Mouse (Mus musculus) hindbrain, embryonic 13.5 days (tissue): ENCODE measurements around the gene Rab3c. TPM values are rescaled to one million over a fixed set of nuclear protein-coding genes. Genes with fewer than 3 reads are reported as not detected.

Experiments used
- ATAC-seq: fragments of 200-750 bp; cut with Nextera tagmentation; 2 replicates; pipeline ENCODE4 v1.8.0; 2017; ENCODE audit warnings: moderate TSS enrichment; ENCODE audit not compliant: low FRiP score
- H3K27ac ChIP-seq: fragments of 300-500 bp; sonication (generic); 2 replicates; pipeline ENCODE4 v1.5.1; 2015; ENCODE audit warnings: inconsistent platforms, mild to moderate bottlenecking, moderate library complexity
- H3K27me3 ChIP-seq: fragments of 300-500 bp; sonication (generic); 2 replicates; pipeline ENCODE4 v1.6.1; 2015; ENCODE audit warnings: mild to moderate bottlenecking, inconsistent platforms
- H3K36me3 ChIP-seq: fragments of 300-500 bp; sonication (generic); 2 replicates; pipeline ENCODE4 v1.6.1; 2015; ENCODE audit warnings: mild to moderate bottlenecking, inconsistent platforms
- H3K4me1 ChIP-seq: fragments of 300-500 bp; sonication (generic); replicated peaks from 2 replicates; pipeline ENCODE4 v1.6.1; 2015; ENCODE audit warnings: inconsistent platforms
- H3K4me2 ChIP-seq: fragments of 300-500 bp; sonication (generic); 2 replicates; pipeline ENCODE4 v1.6.1; 2015; ENCODE audit warnings: inconsistent platforms, mild to moderate bottlenecking, moderate library complexity
- H3K4me3 ChIP-seq: fragments of 300-500 bp; sonication (generic); 2 replicates; pipeline ENCODE4 v1.5.1; 2015; ENCODE audit warnings: mild to moderate bottlenecking, inconsistent platforms
- H3K9ac ChIP-seq: fragments of 300-500 bp; sonication (generic); 2 replicates; pipeline ENCODE4 v1.6.1; 2015; ENCODE audit warnings: mild to moderate bottlenecking, inconsistent platforms
- H3K9me3 ChIP-seq: fragments of 300-500 bp; sonication (generic); 2 replicates; pipeline ENCODE4 v1.6.1; 2016; ENCODE audit warnings: inconsistent platforms
- WGBS: fragments of 180-500 bp; shearing (Covaris S2); methylation state at CpG from one replicate; pipeline ENCODE4 v1.1.7; 2015; 5-methylcytosine and 5-hydroxymethylcytosine counted together
- polyA plus RNA-seq: library from polyadenylated mRNA; unstranded; fragments of >200 nt; fragmentation: Nextera tagmentation; extraction: Ambion mirVana; gene quantifications from 2 replicates; pipeline ENCODE4 v1.2.1, GENCODE M21; 2015

Gene Rab3c
- polyA plus RNA-seq, 1 experiment from 2014 or later: 208 TPM

DNA sequence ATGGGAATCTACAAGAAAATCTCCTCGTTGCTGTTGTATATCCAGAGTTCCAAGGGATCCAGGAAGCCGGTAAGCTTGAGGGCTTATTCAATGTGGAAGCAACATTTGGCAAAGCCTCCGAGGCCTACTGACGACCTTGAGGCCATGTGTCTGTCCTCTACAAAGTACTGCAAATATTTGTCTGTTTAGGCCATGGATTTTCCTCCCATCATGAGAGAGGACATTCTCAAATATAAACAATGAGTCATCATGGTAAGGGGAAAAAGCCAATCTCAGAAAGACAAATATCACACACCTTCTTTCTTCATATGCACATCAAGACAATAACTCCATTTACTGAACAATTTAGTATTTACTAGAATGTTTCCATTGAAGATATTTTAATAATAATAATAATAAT lies 158.0 kb downstream of the Rab3c start:
- Histone ChIP-seq H3K4me2 (no peak overlapping the region), H3K9ac (no peak overlapping the region), H3K36me3 (no peaks in the 10 kb centered on the region), H3K4me3 (no peak overlapping the region), H3K27me3 (no peaks in the 10 kb centered on the region), H3K9me3 (no peaks in the 10 kb centered on the region), H3K4me1 (peaks cover 14% of the 10 kb centered on the region), H3K27ac (no peak overlapping the region)
- ATAC-seq: no peak
- 87% methylated on average over 4 of the region's 4 CpGs for WGBS

DNA sequence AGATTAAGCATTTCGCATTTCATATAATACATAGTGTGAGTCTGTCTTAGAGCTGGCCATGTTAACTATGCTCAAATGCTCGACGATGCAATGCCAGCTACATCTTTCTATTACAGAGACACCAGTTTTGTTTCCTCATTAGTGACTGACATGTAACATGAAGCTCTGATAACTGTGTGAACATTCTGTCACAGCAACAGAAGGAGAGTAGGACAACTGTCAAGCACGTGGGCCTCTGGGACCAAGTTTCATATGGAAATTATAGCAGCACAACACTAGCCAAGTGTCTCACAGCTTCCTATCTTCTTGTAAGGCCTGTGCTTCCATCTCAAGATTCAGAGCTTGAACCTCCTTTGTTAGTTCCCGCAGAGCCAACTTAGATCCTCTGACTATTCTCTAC lies 163.9 kb downstream of the Rab3c start:
- no peak overlapping the region for H3K4me3 ChIP-seq
- no peaks in the 10 kb centered on the region for H3K27me3 ChIP-seq
- H3K4me2 ChIP-seq: no peak overlapping the region
- WGBS: 81% methylated on average over 5 of the region's 5 CpGs
- H3K36me3 ChIP-seq: no peaks in the 10 kb centered on the region
- H3K9me3 ChIP-seq: no peaks in the 10 kb centered on the region
- no peak overlapping the region for H3K9ac ChIP-seq
- H3K27ac ChIP-seq: peak overlapping the region; percentile 52; the same call in 1 of the 2 replicates
- peaks cover 42% of the 10 kb centered on the region for H3K4me1 ChIP-seq
- no peak for ATAC-seq

DNA sequence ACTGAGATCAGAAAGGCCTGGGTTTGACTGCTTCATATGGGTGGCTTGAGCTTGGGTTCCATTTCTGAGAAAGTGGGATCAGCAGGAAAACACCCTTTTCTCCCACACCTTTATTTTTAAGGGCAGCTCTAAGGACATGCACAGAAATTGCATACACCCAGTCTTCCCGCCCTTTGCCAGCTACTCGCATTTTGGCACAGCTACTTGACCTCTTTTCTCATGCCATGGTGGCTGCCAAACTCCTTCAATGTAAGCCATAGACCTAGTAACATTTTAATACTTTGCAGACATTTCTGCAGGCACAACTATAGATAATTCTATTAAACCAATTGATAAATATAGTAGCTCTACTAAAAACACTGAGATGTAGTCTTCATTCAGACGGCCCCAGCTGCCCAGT lies 164.5 kb downstream of the Rab3c start:
- Histone ChIP-seq H3K27ac (peak overlapping the region; percentile 80), H3K9ac (no peak overlapping the region), H3K4me3 (no peak overlapping the region), H3K36me3 (no peaks in the 10 kb centered on the region), H3K27me3 (no peaks in the 10 kb centered on the region), H3K4me2 (no peak overlapping the region), H3K9me3 (no peaks in the 10 kb centered on the region), H3K4me1 (peaks cover 45% of the 10 kb centered on the region)
- WGBS: 68% methylated on average over 3 of the region's 3 CpGs
- no peak for ATAC-seq

DNA sequence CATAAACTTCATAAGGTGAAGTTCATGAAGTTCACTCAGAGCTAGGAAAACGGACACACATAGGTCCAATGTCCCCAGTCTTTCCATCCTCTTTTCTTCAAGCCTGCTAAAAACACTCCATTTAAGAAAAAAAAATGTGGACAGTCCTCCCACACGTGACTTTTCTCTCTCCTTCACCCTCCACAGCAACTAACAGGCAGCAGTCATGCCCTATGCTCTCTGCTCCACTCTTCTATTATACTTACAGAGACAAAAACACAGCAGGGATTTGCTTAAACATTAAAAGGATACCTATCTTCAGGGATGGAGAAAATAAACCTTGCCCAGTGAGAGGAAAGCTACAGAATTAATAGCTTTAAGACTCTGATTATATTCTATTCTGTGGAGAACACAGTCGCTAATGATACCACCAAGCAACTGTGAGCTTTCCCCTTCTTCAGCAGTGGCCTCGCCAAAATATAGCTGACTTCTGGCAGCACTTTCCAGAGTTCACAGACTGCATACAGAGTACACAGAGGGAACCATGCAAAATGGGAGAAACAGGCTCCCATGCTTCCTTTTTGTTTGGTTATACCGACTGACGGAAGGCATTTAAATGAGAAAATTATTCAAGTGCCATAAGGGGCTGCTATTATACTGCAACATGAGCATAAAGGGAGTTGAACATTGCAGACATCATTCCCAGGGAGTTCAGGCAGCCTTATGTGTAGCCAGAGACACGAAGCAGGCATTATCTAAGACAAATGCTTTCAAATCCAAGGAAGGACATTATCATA lies 165.7 kb downstream of the Rab3c start:
- H3K4me3 ChIP-seq: no peak overlapping the region
- H3K4me1 ChIP-seq: peaks cover 45% of the 10 kb centered on the region
- peak overlapping the region; percentile 80 for H3K27ac ChIP-seq
- peak; percentile 87 for ATAC-seq
- WGBS: 12% methylated on average over 7 of the region's 7 CpGs
- H3K27me3 ChIP-seq: no peaks in the 10 kb centered on the region
- H3K9me3 ChIP-seq: no peaks in the 10 kb centered on the region
- no peak overlapping the region for H3K4me2 ChIP-seq
- H3K36me3 ChIP-seq: no peaks in the 10 kb centered on the region
- no peak overlapping the region for H3K9ac ChIP-seq

DNA sequence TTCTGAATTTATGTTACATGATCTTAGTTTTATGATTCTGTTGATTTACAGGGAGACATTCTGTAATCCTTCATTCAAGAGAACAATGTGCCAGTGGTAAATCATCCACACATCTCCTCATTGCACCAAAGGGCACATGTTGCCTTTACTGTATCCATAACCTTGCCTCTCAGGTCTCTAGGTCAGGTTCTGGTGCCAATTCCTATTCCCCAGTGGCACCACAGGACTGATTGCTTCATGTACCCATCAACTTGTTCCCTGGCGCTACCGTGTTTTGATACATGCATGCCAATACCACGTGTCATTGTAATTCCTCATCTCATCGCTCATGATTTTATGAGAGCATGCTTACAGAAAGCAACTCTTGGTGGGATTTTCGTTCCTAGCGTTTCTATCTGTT lies 167.1 kb downstream of the Rab3c start:
- Histone ChIP-seq H3K4me2 (no peak overlapping the region), H3K9ac (no peak overlapping the region), H3K27ac (peak overlapping the region; percentile 80), H3K4me3 (no peak overlapping the region), H3K36me3 (no peaks in the 10 kb centered on the region), H3K4me1 (peaks cover 45% of the 10 kb centered on the region), H3K27me3 (no peaks in the 10 kb centered on the region), H3K9me3 (no peaks in the 10 kb centered on the region)
- 89% methylated on average over 6 of the region's 6 CpGs for WGBS
- ATAC-seq: no peak

DNA sequence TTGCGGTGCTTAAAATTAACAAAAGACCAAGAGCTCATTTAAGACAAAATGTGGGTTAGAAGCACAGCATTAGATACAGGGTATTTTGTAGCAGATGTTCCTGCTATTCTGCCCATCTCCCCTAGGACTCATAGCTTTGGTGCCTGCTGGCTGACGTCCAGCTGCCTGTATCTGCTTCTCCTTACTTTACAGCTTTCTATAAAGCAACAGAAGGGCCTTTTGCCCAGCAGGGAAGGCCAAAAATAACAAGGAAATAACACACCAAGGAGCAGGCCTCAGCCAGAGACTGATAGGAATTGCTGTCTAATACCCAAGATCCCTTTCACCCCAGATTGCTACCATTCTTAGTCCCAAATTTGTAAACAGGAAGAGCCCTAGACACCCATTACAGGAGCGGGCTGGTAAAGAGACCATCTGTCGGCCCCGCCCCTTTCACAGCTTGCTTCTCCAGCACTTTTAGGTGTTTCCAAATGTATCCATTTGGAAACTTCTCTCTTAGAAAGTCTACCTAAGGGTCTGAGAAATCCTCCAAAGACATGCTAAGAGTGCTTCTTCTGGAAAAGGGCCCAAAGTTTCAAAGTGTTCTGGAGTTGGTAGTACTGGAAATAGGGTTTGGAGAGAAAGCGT lies 183.3 kb downstream of the Rab3c start:
- Histone ChIP-seq H3K4me1 (peaks cover 43% of the 10 kb centered on the region), H3K27me3 (no peaks in the 10 kb centered on the region), H3K9me3 (no peaks in the 10 kb centered on the region), H3K4me3 (no peak overlapping the region), H3K9ac (no peak overlapping the region), H3K36me3 (no peaks in the 10 kb centered on the region), H3K27ac (peak overlapping the region; percentile 69), H3K4me2 (no peak overlapping the region)
- 72% methylated on average over 6 of the region's 6 CpGs for WGBS
- ATAC-seq: no peak

DNA sequence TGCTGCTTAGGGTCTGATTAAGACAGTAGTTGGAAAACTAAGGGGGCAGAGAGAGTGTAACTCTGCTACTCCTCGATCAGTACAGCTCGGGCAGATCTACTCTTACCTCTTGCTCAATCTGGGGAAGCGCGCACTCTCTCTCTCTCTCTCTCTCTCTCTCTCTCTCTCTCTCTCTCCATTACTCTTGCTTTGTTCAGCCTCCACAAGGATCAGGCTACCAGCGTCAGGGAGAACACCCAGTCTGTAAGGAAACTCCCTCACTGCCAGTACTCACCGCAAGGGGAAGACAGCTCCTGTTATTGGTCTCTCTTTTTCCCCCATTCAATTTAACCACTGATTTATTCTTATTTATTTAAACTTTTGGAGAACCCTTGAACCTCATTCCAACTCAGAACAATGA lies 185.8 kb downstream of the Rab3c start:
- Histone ChIP-seq H3K36me3 (no peaks in the 10 kb centered on the region), H3K9me3 (no peaks in the 10 kb centered on the region), H3K27ac (peak overlapping the region; percentile 89), H3K4me2 (peak overlapping the region; percentile 13; the same call in 1 of the 2 replicates), H3K27me3 (no peaks in the 10 kb centered on the region), H3K4me3 (no peak overlapping the region), H3K9ac (no peak overlapping the region), H3K4me1 (peaks cover 43% of the 10 kb centered on the region)
- WGBS: 53% methylated on average over 6 of the region's 6 CpGs
- ATAC-seq: peak; percentile 38

DNA sequence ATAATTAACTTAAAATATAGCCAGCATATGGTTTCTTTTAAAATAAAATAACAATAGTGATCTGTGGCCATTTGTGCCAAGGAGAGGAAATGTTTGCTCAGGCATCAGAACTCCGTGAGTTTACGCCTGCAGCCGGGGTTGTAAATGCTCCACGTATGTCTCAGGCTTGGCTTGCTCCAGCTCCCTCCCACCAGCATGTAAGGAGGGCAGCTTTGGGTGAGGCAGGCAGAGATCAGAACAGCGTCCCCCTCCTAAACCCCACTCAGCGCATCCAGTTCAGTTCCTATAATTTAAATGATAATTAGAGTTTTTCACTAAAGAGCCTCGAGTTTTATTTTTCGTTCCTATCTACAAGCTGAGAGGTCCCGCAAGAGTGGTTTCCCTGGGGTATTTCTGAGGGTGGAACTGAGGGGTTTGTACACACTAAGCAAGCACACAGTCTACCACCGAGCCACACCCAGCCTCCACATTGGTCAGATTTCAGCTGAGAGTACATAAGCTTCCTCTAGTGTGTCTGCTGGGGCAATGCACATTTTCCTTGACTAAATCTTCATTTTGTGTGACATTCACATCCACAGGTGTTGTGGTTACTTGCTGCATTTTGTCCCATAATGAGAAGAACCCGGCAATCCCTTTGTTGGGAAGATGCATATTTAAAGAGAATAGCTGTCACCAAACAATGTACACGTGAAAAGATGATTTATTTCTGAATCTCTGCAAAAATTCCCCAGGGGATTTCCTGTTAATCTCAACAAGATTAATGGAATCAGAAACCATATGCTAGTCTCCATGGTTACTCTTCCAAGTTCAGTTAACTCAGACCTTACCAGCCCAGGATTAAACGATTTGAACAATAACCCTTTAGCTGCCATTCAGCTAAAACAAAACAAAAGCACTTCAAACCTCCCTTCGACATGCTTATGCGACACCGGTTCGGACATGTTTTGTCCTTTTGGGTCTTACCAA lies 186.8 kb downstream of the Rab3c start:
- ATAC-seq: peak; percentile 75
- H3K27me3 ChIP-seq: no peaks in the 10 kb centered on the region
- no peak overlapping the region for H3K9ac ChIP-seq
- H3K9me3 ChIP-seq: no peaks in the 10 kb centered on the region
- 30% methylated on average over 17 of the region's 17 CpGs for WGBS
- H3K36me3 ChIP-seq: no peaks in the 10 kb centered on the region
- H3K4me1 ChIP-seq: peaks cover 38% of the 10 kb centered on the region
- peak overlapping the region; percentile 25 for H3K4me2 ChIP-seq
- H3K27ac ChIP-seq: peak overlapping the region; percentile 89
- no peak overlapping the region for H3K4me3 ChIP-seq

DNA sequence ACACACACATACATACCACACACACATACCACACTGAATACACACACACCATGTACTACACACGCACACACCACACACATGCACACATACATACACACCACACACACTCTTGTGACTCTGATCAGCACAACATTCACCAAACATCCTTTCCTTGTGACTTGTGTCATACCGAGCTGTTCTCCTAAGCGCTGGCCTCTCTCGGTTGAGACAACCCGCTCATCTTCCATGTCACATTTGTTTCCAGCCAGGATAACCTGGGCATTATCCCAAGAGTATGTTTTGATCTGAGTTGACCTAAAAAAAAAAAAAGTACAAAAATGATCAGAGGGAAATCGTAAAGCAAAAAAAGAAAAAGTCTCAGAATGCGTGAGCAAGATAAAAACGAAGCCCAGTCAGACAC lies 196.8 kb downstream of the Rab3c start:
- Histone ChIP-seq H3K4me2 (no peak overlapping the region), H3K27ac (no peak overlapping the region), H3K27me3 (no peaks in the 10 kb centered on the region), H3K4me1 (0 out of 2 replicates have a peak, but pooled peaks cover 3% of the 10 kb centered on the region), H3K4me3 (no peak overlapping the region), H3K9ac (no peak overlapping the region), H3K36me3 (peaks cover 16% of the 10 kb centered on the region), H3K9me3 (no peaks in the 10 kb centered on the region)
- 90% methylated on average over 8 of the region's 8 CpGs for WGBS
- no peak for ATAC-seq

DNA sequence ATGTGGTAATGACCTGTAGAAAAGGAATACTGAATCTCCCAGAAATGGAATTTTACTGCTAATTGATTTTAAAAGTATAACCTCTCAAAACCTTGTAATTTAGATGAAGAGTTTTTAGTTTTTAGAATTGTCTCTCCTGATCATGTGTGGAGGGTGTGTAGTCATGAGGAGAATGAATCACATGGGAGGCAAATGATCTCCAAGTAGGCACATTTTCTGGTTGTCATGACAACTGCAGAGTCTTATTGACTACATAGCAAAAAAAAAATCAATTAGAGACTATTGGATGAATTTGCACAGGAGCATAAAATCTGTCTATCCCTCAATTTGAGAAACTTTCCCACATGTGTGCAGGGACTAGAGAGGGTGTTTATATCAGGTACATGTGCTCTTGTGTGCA lies 199.6 kb downstream of the Rab3c start:
- H3K9me3 ChIP-seq: no peaks in the 10 kb centered on the region

DNA sequence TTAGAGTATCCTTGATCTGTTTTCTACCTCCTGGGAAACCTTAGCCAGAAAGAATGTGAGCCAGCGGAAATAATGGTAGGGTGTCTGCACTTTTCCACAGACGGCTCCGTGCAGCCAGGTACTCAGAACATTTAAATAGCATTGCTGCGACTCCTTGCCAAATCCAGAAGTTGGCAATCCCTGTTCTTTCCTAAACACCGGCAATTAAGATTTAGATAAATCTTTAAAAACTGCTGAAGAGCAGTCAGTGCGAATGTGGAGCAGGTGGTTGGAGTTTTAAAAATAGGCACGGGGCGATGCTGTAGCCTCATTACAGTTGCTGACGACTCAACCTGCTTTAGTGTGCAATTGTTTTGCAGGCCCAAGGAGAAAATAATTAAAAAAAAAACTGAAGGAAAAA lies 205.2 kb downstream of the Rab3c start:
- H3K4me2 ChIP-seq: no peak overlapping the region
- H3K9ac ChIP-seq: no peak overlapping the region
- peaks cover 7% of the 10 kb centered on the region; the same call in 1 of the 2 replicates for H3K36me3 ChIP-seq
- WGBS: 88% methylated on average over 9 of the region's 9 CpGs
- H3K4me1 ChIP-seq: peaks cover 22% of the 10 kb centered on the region
- H3K4me3 ChIP-seq: no peak overlapping the region
- ATAC-seq: no peak
- no peaks in the 10 kb centered on the region for H3K9me3 ChIP-seq
- H3K27me3 ChIP-seq: no peaks in the 10 kb centered on the region
- H3K27ac ChIP-seq: no peak overlapping the region

More for the DNA sequence above, 199.6 kb downstream of the Rab3c start:
- 0 out of 2 replicates have a peak, but pooled peaks cover 3% of the 10 kb centered on the region for H3K4me1 ChIP-seq
- no peak overlapping the region for H3K4me3 ChIP-seq
- ATAC-seq: no peak
- H3K27me3 ChIP-seq: no peaks in the 10 kb centered on the region
- no peak overlapping the region for H3K27ac ChIP-seq
- no peak overlapping the region for H3K4me2 ChIP-seq
- no peak overlapping the region for H3K9ac ChIP-seq
- H3K36me3 ChIP-seq: peaks cover 24% of the 10 kb centered on the region

DNA sequence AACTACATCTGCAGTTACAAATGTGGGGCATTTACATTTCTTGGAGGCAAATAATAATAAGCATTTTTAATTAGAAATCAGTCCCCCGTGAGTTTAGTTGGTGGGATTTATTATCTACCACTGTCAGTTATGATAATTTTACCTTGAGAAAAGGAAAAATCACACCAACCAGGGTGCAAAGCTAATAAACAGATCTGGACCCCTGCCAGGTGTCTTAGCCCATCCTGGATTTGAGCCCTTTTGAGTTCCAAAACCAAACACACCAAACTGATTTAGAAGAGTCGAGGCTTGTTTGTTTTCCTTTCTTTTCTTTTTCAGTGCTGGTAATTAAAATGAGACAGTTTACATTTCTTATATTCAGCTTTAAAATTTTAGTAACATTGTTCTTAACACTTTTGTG lies 206.6 kb downstream of the Rab3c start:
- peaks cover 22% of the 10 kb centered on the region for H3K4me1 ChIP-seq
- H3K4me2 ChIP-seq: no peak overlapping the region
- 50% methylated on average over 2 of the region's 2 CpGs for WGBS
- no peaks in the 10 kb centered on the region for H3K9me3 ChIP-seq
- H3K9ac ChIP-seq: no peak overlapping the region
- no peak for ATAC-seq
- H3K36me3 ChIP-seq: peaks cover 13% of the 10 kb centered on the region
- H3K4me3 ChIP-seq: no peak overlapping the region
- H3K27ac ChIP-seq: no peak overlapping the region
- H3K27me3 ChIP-seq: no peaks in the 10 kb centered on the region
